Mouse (Mus musculus): ENCODE results near the gene Npb. TPM values are rescaled to one million over a fixed set of nuclear protein-coding genes. Genes with fewer than 3 reads are reported as not detected.

The Npb gene
- total and polyA plus RNA-seq, 3 experiments, result 0.27 to 1.7 TPM; not detected in 1

DNA sequence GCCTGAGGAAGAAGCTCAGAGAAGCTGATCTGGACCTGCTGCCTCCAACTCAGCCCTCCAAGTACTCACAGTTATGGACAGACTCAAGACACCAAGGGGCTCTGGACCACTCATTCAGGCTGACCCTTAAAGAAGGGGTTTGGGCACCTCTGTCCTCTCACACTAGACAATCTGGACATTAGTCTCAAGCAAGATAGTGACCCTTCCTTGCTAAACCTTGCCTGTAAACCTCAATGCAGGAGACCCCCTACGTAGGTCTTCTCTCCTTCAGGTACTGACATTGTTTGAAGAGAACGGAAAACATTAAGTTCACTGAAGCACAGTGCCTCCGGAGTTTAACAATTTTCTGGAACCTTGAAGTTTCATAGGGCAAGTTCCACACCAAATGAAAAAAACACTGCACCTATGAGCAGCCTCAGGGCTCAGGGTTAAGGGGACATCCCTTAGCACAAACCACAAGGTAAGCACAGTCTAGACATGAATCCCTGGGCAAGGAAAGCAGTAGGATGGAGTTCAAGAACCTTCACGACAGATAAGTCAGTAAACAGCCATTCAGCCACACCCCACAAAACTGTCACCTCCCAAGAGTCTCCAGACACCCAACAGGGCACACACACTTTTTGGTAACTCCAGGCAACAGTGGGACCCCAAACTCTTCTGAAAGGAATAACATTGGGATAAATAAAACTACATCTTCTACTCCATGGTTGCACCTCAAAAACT lies 23.6 kb downstream of the Npb start:
- peaks cover 57% of the 10 kb centered on the region for H3K79me2 ChIP-seq (ENCODE audit: control insufficient read depth, insufficient read depth, low read length, poor library complexity)
- peak; percentile 63 for DNase-seq (ENCODE audit: low read depth, low spot score)
- H3K9me3 ChIP-seq (replicated peaks; ENCODE audit: insufficient read depth, low read length), result no peaks in the 10 kb centered on the region
- peak overlapping the region; percentile 98 for H3K9ac ChIP-seq (ENCODE audit: control insufficient read depth, low read depth, low read length, poor library complexity, severe bottlenecking)
- H3K4me3 ChIP-seq (ENCODE audit: control insufficient read depth in 1 of 2, insufficient read depth in 1 of 2, low read depth in 2 of 2, low read length in 2 of 2), result peak overlapping the region; percentile 79 to 87
- H3K27ac ChIP-seq (ENCODE audit: control insufficient read depth, low read depth, low read length), result peak overlapping the region; percentile 78
- H3K27me3 ChIP-seq (ENCODE audit: control insufficient read depth in 1 of 2, insufficient read depth in 2 of 2, low read length in 2 of 2), result no peaks in the 10 kb centered on the region
- peaks cover 26 to 48% of the 10 kb centered on the region in 2 experiments for H3K4me1 ChIP-seq (ENCODE audit: control insufficient read depth in 1 of 2, insufficient read depth in 2 of 2, low read length in 2 of 2)
- H3K36me3 ChIP-seq (ENCODE audit: control insufficient read depth in 1 of 2, insufficient read depth in 2 of 2, low read length in 2 of 2), result peaks cover 3 to 39% of the 10 kb centered on the region in 2 experiments; a peak in 3 of 4 replicates
- TF ChIP-seq USF2 (IDR thresholded peaks at IDR 0.05; ENCODE audit: borderline replicate concordance in 1 of 2, insufficient read depth in 1 of 2, low read depth in 1 of 2, low read length in 2 of 2) (no peak), MYB (IDR thresholded peaks at IDR 0.05; ENCODE audit: low read depth, low read length) (no peak), CHD1 (IDR thresholded peaks at IDR 0.05; ENCODE audit: low read depth, low read length) (no peak), HCFC1 (IDR thresholded peaks at IDR 0.05; ENCODE audit: low read depth, low read length) (no peak), KAT2A (conservative IDR thresholded peaks at IDR 0.05; ENCODE audit: low read depth, low read length) (no peak), ZC3H11A (IDR thresholded peaks at IDR 0.05; ENCODE audit: low read depth, low read length) (no peak), GATA1 (IDR thresholded peaks at IDR 0.05; ENCODE audit: low read depth, low read length) (no peak), POLR2AphosphoS5 (IDR thresholded peaks at IDR 0.05; ENCODE audit: borderline replicate concordance, low read depth, low read length) (no peak)

GRCm38 (mm10) chr11:120632559-120633519 lies 24.6 kb downstream of the Npb start:
- Histone ChIP-seq H3K9ac (ENCODE audit: control insufficient read depth, low read depth, low read length, poor library complexity, severe bottlenecking) (peak overlapping the region; percentile 98), H3K4me3 (ENCODE audit: control insufficient read depth in 1 of 2, insufficient read depth in 1 of 2, low read depth in 2 of 2, low read length in 2 of 2) (peak overlapping the region; percentile 79 to 87), H3K9me3 (replicated peaks; ENCODE audit: insufficient read depth, low read length) (no peaks in the 10 kb centered on the region), H3K79me2 (ENCODE audit: control insufficient read depth, insufficient read depth, low read length, poor library complexity) (peaks cover 55% of the 10 kb centered on the region), H3K4me1 (ENCODE audit: control insufficient read depth in 1 of 2, insufficient read depth in 2 of 2, low read length in 2 of 2) (peaks cover 26 to 48% of the 10 kb centered on the region in 2 experiments), H3K36me3 (ENCODE audit: control insufficient read depth in 1 of 2, insufficient read depth in 2 of 2, low read length in 2 of 2) (peaks cover 3 to 39% of the 10 kb centered on the region in 2 experiments; a peak in 3 of 4 replicates), H3K27me3 (ENCODE audit: control insufficient read depth in 1 of 2, insufficient read depth in 2 of 2, low read length in 2 of 2) (no peaks in the 10 kb centered on the region), H3K27ac (ENCODE audit: control insufficient read depth, low read depth, low read length) (peak overlapping the region; percentile 78)
- DNase-seq (ENCODE audit: low read depth, low spot score), result peak; percentile 93
- TF ChIP-seq GATA1 (IDR thresholded peaks at IDR 0.05; ENCODE audit: low read depth, low read length) (no peak), EP300 (IDR thresholded peaks at IDR 0.05; ENCODE audit: low read depth in 1 of 2, low read length in 2 of 2) (peak in 1 of 2 experiments; percentile 15; a peak in 1 of 4 replicates), POLR2AphosphoS5 (IDR thresholded peaks at IDR 0.05; ENCODE audit: borderline replicate concordance, low read depth, low read length) (no peak), POLR2A (IDR thresholded peaks at IDR 0.05; ENCODE audit: control insufficient read depth in 1 of 2, insufficient read depth in 1 of 2, low read depth in 1 of 2, low read length in 2 of 2, poor library complexity in 1 of 2) (peak in 1 of 2 experiments; percentile 80; a peak in 2 of 4 replicates), HCFC1 (IDR thresholded peaks at IDR 0.05; ENCODE audit: low read depth, low read length) (peak; percentile 63), TBP (IDR thresholded peaks at IDR 0.05; ENCODE audit: low read depth, low read length) (peak; percentile 43; the same call in 1 of the 2 replicates), UBTF (IDR thresholded peaks at IDR 0.05; ENCODE audit: borderline replicate concordance, insufficient read depth, low read depth, low read length) (peak; percentile 93; the same call in 1 of the 2 replicates), USF2 (IDR thresholded peaks at IDR 0.05; ENCODE audit: borderline replicate concordance in 1 of 2, insufficient read depth in 1 of 2, low read depth in 1 of 2, low read length in 2 of 2) (no peak), SIN3A (IDR thresholded peaks at IDR 0.05; ENCODE audit: low read length) (peak; percentile 17; the same call in 1 of the 2 replicates), USF1 (IDR thresholded peaks at IDR 0.05; ENCODE audit: low read depth, low read length) (no peak; the same call in 1 of the 2 replicates), CHD2 (IDR thresholded peaks at IDR 0.05; ENCODE audit: low read length) (no peak), RCOR1 (IDR thresholded peaks at IDR 0.05; ENCODE audit: low read depth, low read length) (no peak), ELF1 (IDR thresholded peaks at IDR 0.05; ENCODE audit: low read depth, low read length) (no peak), ZMIZ1 (IDR thresholded peaks at IDR 0.05; ENCODE audit: low read depth, low read length) (peak; percentile 47), ZC3H11A (IDR thresholded peaks at IDR 0.05; ENCODE audit: low read depth, low read length) (no peak), TCF12 (IDR thresholded peaks at IDR 0.05; ENCODE audit: low read depth, low read length) (peak; percentile 49; the same call in 1 of the 2 replicates), TAL1 (IDR thresholded peaks at IDR 0.05; ENCODE audit: low read length) (no peak), CHD1 (IDR thresholded peaks at IDR 0.05; ENCODE audit: low read depth, low read length) (no peak), MAZ (IDR thresholded peaks at IDR 0.05; ENCODE audit: low read depth, low read length) (peak; percentile 84; the same call in 1 of the 2 replicates), JUND (IDR thresholded peaks at IDR 0.05; ENCODE audit: low read depth, low read length) (no peak), ETS1 (IDR thresholded peaks at IDR 0.05; ENCODE audit: low read depth, low read length) (peak; percentile 85), GABPA (IDR thresholded peaks at IDR 0.05; ENCODE audit: low read depth, low read length) (peak; percentile 78; the same call in 1 of the 2 replicates), BHLHE40 (IDR thresholded peaks at IDR 0.05; ENCODE audit: borderline replicate concordance, low read depth, low read length) (no peak; the same call in 1 of the 2 replicates)

All from MEL (cell line).